Mouse (Mus musculus) heart, postnatal 0 days (tissue): ENCODE measurements at regions not wholly inside any gene's neighbourhood (a gene's known extent, or its start where the extent isn't known, plus 50 kb on each side); places are given as distances from the start of the nearest gene placed in this dataset.

Source experiments
- CTCF ChIP-seq: IDR thresholded peaks from 2 replicates; pipeline ENCODE4 v1.5.1; 2016; ENCODE audit warnings: antibody characterized with exemption, control low read depth, low read depth
- EP300 ChIP-seq: IDR thresholded peaks from 2 replicates; pipeline ENCODE4 v1.6.1; 2016; ENCODE audit warnings: antibody characterized with exemption, low read depth

DNA sequence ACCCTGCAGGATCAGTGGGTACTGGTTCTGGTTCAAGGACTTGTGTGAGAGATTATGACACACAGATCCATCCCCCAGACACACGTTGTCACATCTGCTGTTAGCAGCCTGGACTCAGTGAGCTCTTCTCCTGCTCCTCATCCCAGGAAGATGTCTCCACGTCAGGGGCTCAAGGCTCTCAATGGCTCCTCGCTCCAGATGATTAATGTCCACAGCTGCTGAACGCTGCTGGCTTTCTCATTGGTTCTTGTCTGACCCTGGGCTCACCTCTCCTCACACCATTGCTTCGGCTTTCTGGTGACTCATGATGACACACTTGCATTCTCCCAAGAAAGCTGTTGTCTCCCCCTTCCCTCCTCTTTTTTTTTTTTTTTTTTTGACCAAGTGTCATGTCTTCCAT is 116.2 kb downstream of the Gadd45g start:
- TF ChIP-seq EP300 (no peak), CTCF (no peak)
